Mouse (Mus musculus): ENCODE data around the gene Sardh.

Gene Sardh

GRCm38 (mm10) chr2:27166999-27167398, 81.1 kb downstream of the Sardh start:
- DNase-seq (ENCODE audit: low spot score in 2 of 2): no peak

- DNase-seq (ENCODE audit: low spot score in 2 of 2): no peak
Observed at GRCm38 (mm10) chr2:27166074-27166473, 82.1 kb downstream of the Sardh start.

- DNase-seq (ENCODE audit: low spot score in 2 of 2): no peak
Observed at GRCm38 (mm10) chr2:27164796-27165590, 83.1 kb downstream of the Sardh start, which contains the start of gene Dbh. TSS of gene Dbh (plus strand) at chr2:27165233.

GRCm38 (mm10) chr2:27163851-27164250, 84.3 kb downstream of the Sardh start:
- no peak for DNase-seq (ENCODE audit: low spot score in 2 of 2)

GRCm38 (mm10) chr2:27162656-27163055, 85.5 kb downstream of the Sardh start:
- DNase-seq (ENCODE audit: low spot score in 2 of 2): no peak

- DNase-seq (ENCODE audit: low spot score in 2 of 2): no peak
Observed at GRCm38 (mm10) chr2:27161526-27161925, 86.6 kb downstream of the Sardh start.

- no peak for DNase-seq (ENCODE audit: low spot score in 2 of 2)
Observed at GRCm38 (mm10) chr2:27156596-27156995, 91.5 kb downstream of the Sardh start.

GRCm38 (mm10) chr2:27154466-27155185, 93.5 kb downstream of the Sardh start:
- no peak for DNase-seq (ENCODE audit: low spot score in 2 of 2)

- DNase-seq (ENCODE audit: low spot score in 2 of 2): no peak
Observed at GRCm38 (mm10) chr2:27149457-27149856, 98.7 kb downstream of the Sardh start.

GRCm38 (mm10) chr2:27146840-27147239, 101.3 kb downstream of the Sardh start:
- no peak for DNase-seq (ENCODE audit: low spot score in 2 of 2)

GRCm38 (mm10) chr2:27144957-27145356, 103.2 kb downstream of the Sardh start:
- DNase-seq (ENCODE audit: low spot score in 2 of 2): no peak

GRCm38 (mm10) chr2:27141950-27142693, 106.0 kb downstream of the Sardh start, which contains the start of gene Fam163b:
TSS of gene Fam163b (minus strand) at chr2:27142491.
- no peak for DNase-seq (ENCODE audit: low spot score in 2 of 2)
